Mouse (Mus musculus): ENCODE measurements around the gene Trpv2.
A peak's percentile ranks its signal among the peaks of the same experiment; 100 is the strongest.

Gene Trpv2

GRCm38 (mm10) chr11:62604123-62604706, 29.9 kb downstream of the Trpv2 start:
- DNase-seq, result no peak

- DNase-seq, result peak; percentile 7 to 23
Measured at GRCm38 (mm10) chr11:62604886-62605618, 30.8 kb downstream of the Trpv2 start.

GRCm38 (mm10) chr11:62605619-62606298, 31.5 kb downstream of the Trpv2 start:
- DNase-seq, result peak; percentile 17 to 27

GRCm38 (mm10) chr11:62606299-62607169, 32.2 kb downstream of the Trpv2 start:
- DNase-seq, result peak; percentile 9 to 12

- peak in 1 of 2 experiments; percentile 10 for DNase-seq
Measured at GRCm38 (mm10) chr11:62607170-62607951, 33.1 kb downstream of the Trpv2 start.

- DNase-seq, result no peak
Measured at GRCm38 (mm10) chr11:62607952-62608201, 33.6 kb downstream of the Trpv2 start.

GRCm38 (mm10) chr11:62608826-62609675, 34.8 kb downstream of the Trpv2 start:
- DNase-seq, result no peak

GRCm38 (mm10) chr11:62610304-62610703, 36.0 kb downstream of the Trpv2 start:
- no peak for DNase-seq

GRCm38 (mm10) chr11:62612604-62613003, 38.3 kb downstream of the Trpv2 start:
- no peak for DNase-seq

GRCm38 (mm10) chr11:62613657-62614365, 39.5 kb downstream of the Trpv2 start:
- peak; percentile 91 to 94 for DNase-seq

- no peak for DNase-seq
Measured at GRCm38 (mm10) chr11:62614876-62615410, 40.7 kb downstream of the Trpv2 start.

GRCm38 (mm10) chr11:62615456-62615855, 41.2 kb downstream of the Trpv2 start:
- no peak for DNase-seq

- no peak for DNase-seq
Measured at GRCm38 (mm10) chr11:62621079-62621478, 46.8 kb downstream of the Trpv2 start.

GRCm38 (mm10) chr11:62621586-62622283, 47.4 kb downstream of the Trpv2 start:
- DNase-seq, result no peak

- DNase-seq, result no peak
Measured at GRCm38 (mm10) chr11:62622850-62623249, 48.6 kb downstream of the Trpv2 start.

- DNase-seq, result no peak
Measured at GRCm38 (mm10) chr11:62624341-62625291, 50.3 kb downstream of the Trpv2 start.

GRCm38 (mm10) chr11:62629352-62630224, 55.3 kb downstream of the Trpv2 start:
- DNase-seq, result peak in 1 of 2 experiments; percentile 23
